Mouse (Mus musculus) olfactory bulb, adult 2 months (tissue): Measurements from ENCODE around the gene Sgce.

ENCODE experiments used
- CTCF ChIP-seq: fragments of 200-500 bp; IDR thresholded peaks from 2 replicates; pipeline ENCODE4 v1.5.1; 2012; ENCODE audit warnings: low read depth, mild to moderate bottlenecking, low read length, moderate library complexity; ENCODE audit not compliant: insufficient read depth
- POLR2A ChIP-seq: fragments of 200-500 bp; IDR thresholded peaks from 2 replicates; pipeline ENCODE4 v1.6.1; 2012; ENCODE audit warnings: mild to moderate bottlenecking, low read depth, low read length, moderate library complexity; ENCODE audit not compliant: insufficient read depth

- TF ChIP-seq CTCF (no peak), POLR2A (no peak)
These were observed 40.6 kb downstream of the Sgce start for GRCm38 (mm10) chr6:4706415-4706814.
